Mouse (Mus musculus) layer of hippocampus, adult 11-12 months (tissue): ENCODE data around the gene 2810006K23Rik.
"Not testable (repeated sequence)": the region's sequence is repeated elsewhere in the genome, so short reads cannot be mapped to it uniquely, and the experiment has no call there.

Experiments used
- DNase-seq: peaks from one replicate; pipeline ENCODE4 v3.0.0; 2022; ENCODE audit warnings: low spot score

The 2810006K23Rik gene

GRCm38 (mm10) chr5:124327510-124328364 lies at the start of gene 2810006K23Rik, which contains the start of gene Mphosph9:
Gene 2810006K23Rik, plus strand, starts transcription at chr5:124328089.
Gene Mphosph9, minus strand, starts transcription at chr5:124327972.
- peak; percentile 100 for DNase-seq

- DNase-seq = no peak
Observed at GRCm38 (mm10) chr5:124282854-124283253, 45.0 kb upstream of the 2810006K23Rik start.

GRCm38 (mm10) chr5:124284330-124284729 lies 43.6 kb upstream of the 2810006K23Rik start:
- DNase-seq = no peak

- DNase-seq = no peak
Observed at GRCm38 (mm10) chr5:124287616-124288247, 40.2 kb upstream of the 2810006K23Rik start.

GRCm38 (mm10) chr5:124290216-124290615 lies 37.7 kb upstream of the 2810006K23Rik start:
- DNase-seq = no peak

GRCm38 (mm10) chr5:124293967-124294366 lies 33.9 kb upstream of the 2810006K23Rik start:
- DNase-seq = no peak

GRCm38 (mm10) chr5:124296475-124296874 lies 31.4 kb upstream of the 2810006K23Rik start:
- DNase-seq = no peak

GRCm38 (mm10) chr5:124299307-124299706 lies 28.6 kb upstream of the 2810006K23Rik start:
- not testable (repeated sequence) for DNase-seq

- no peak for DNase-seq
Observed at GRCm38 (mm10) chr5:124300132-124300531, 27.8 kb upstream of the 2810006K23Rik start.

- DNase-seq = not testable (repeated sequence)
Observed at GRCm38 (mm10) chr5:124302853-124303252, 25.0 kb upstream of the 2810006K23Rik start.

- DNase-seq = no peak
Observed at GRCm38 (mm10) chr5:124309155-124309554, 18.7 kb upstream of the 2810006K23Rik start.

- DNase-seq = no peak
Observed at GRCm38 (mm10) chr5:124310091-124310490, 17.8 kb upstream of the 2810006K23Rik start.

GRCm38 (mm10) chr5:124315498-124315897 lies 12.4 kb upstream of the 2810006K23Rik start:
- no peak for DNase-seq

- no peak for DNase-seq
Observed at GRCm38 (mm10) chr5:124315941-124316340, 11.9 kb upstream of the 2810006K23Rik start.

GRCm38 (mm10) chr5:124317648-124318047 lies 10.2 kb upstream of the 2810006K23Rik start:
- DNase-seq = no peak

- DNase-seq = no peak
Observed at GRCm38 (mm10) chr5:124326829-124327228, 1.1 kb upstream of the 2810006K23Rik start.

GRCm38 (mm10) chr5:124330086-124330485 lies 2.2 kb downstream of the 2810006K23Rik start:
- DNase-seq = no peak

GRCm38 (mm10) chr5:124334392-124334791 lies 6.5 kb downstream of the 2810006K23Rik start:
- peak; percentile 65 for DNase-seq

- no peak for DNase-seq
Observed at GRCm38 (mm10) chr5:124337103-124337502, 9.2 kb downstream of the 2810006K23Rik start.

- peak; percentile 58 for DNase-seq
Observed at GRCm38 (mm10) chr5:124337909-124338308, 10.0 kb downstream of the 2810006K23Rik start.

- no peak for DNase-seq
Observed at GRCm38 (mm10) chr5:124338791-124339190, 10.9 kb downstream of the 2810006K23Rik start.

GRCm38 (mm10) chr5:124341753-124342339 lies 14.0 kb downstream of the 2810006K23Rik start:
- not testable (repeated sequence) for DNase-seq

- no peak for DNase-seq
Observed at GRCm38 (mm10) chr5:124342897-124343296, 15.0 kb downstream of the 2810006K23Rik start.
